Mouse (Mus musculus) 3T3-L1 (cell line): Measurements from ENCODE around the gene Pld3.

Experiments used
- DNase-seq: peaks from one replicate; pipeline ENCODE4 v3.0.0-alpha.2; 2015; ENCODE audit warnings: low read depth, low spot score

The Pld3 gene

DNA sequence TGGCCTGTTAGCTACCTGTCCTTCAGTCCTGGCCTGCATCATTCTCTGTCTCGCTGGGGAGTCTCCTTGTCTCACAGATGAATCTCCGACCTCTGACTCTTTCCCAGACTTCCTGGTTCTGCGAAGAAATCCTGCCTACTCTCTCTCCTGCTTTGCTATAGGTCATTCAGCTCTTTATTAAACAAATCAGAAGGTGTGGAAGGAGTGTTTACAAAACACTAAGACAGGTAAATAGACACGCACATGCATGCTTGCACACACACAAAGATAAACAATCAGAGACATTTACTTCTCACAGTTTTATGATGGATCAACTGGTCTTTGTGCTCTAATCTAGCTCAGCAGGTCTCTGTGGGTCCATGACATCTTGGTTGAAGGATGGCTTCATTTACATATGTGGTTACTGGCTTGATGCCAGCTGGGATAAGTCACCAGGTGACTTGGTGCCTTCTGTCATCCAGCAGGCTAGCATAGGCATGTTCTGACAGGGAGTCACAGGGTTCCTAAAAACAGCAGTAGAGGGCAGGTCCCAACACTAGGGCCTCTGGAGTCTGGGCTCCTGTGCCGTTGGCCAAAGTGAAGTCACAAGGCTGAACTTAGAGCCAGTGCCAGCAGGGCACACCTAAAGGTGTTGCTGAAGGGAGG is 16.7 kb upstream of the Pld3 start:
- peak; percentile 36 for DNase-seq

DNA sequence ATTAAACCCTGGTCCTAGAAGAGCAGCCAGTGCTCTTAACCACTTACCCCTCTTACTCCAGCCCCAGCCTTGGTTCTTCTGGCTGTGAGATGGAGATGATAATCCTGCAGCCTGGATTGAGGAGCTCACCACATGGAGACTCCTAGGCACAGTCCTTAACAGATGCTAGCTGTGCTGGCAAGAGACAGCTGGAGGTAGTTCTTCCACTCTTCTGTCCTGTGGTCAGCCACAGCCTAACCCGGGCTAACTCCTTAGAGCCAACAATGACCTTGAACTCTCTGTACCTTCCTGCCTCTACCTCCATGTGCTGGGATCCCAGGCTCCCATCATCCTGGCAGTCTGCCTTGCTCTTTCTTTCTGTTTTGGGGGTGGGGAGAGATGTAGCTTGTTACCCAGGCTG is 8.0 kb upstream of the Pld3 start:
- DNase-seq = no peak

DNA sequence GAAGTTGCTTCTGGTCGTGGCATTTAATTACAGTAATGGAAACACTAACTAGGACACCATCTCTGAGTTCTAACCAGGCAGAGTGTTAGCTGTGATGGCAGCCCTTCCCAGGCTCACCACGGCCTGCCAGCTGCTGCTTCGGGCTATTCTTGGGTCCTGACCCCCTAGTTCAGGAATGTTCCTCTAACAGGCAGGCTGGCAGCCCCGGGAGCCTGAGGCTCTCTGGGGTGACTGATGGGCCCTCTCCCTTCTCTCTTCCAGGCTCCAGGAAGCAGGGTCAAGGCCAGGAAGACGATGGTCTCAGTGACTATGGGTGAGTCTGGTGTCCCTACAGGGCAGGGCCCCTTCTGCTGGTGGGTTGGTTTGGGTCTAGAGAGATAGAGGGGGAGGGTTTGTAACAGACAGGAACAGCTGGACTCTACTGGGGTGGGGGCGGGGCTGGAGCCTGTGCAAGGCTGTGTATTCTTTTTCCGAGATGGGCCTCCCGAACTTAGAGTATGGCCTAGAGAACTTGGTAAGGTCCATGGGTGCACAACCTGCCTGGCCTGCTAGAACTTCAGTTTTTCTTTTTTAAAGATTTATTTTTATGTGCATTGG is 7.4 kb upstream of the Pld3 start:
- DNase-seq = no peak

DNA sequence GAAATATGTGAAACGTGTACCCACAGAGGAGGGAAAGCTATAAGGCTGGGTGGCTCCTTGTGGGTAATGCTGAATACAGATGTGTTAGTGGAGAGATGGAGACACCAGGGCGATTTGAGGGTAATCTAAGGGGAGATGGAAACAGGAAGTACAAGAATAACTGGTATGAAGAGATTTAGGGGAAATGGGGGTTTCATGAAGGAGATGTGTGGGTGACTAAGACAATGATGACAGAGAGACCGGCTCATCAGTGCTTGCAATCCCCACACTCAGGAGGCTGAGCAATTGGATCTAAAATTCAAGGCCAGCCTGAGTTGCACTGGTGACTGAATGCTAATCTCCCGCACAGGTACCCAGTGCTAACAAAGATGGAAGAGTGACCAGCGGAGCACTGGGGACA is 948 bp downstream of the Pld3 start:
- no peak for DNase-seq

DNA sequence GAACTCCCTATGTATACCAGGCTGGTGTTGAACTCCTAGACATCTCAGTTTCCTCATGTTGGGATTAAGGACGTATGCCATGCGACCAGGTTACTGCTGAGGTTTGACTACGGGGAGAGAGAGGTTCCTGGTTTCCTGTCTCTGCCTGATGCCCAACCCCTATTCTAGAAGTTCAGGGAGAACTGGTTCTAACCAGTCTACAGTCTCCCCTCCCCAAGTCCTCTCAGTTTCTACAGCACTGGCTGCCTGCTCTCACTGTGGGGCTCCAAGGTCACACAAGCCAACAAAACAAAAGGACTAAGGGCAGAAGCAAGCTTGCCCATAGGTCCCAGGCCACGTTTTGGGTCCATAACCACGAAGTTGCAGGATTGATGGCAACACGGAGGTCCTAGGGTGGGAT is 3.4 kb downstream of the Pld3 start:
- no peak for DNase-seq

DNA sequence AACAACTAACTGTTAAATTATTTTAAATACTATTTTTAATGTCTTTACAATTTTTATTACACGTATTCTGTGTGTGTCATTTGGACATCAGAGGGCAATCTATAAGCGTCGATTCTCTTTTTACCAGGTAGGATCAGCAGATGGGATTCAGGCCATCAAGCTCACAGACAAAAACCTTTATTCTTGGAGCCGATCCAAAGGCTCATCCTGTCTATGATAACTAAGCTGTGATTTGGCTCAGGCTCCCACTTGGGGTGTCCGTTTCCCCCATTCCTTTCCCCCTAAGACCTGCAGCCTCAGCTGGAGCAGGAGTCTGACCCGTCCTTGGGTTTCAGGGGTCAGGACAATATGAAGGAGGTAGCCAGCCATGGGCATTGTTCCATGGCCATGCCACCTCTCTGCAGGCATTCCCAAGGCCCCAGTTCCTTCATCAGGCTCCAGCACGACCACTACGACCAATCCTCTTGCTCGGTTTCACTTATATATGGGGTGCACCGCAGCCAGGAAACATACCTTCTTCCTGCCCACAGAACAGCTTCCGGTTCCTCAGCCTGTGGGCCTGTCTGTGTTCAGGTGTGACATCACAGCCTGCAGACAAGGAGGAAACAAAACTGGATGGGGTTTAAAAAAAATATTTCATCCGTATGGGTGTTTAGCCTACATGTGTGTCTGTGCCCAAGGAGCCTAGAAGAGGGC is 8.2 kb downstream of the Pld3 start:
- DNase-seq = no peak

DNA sequence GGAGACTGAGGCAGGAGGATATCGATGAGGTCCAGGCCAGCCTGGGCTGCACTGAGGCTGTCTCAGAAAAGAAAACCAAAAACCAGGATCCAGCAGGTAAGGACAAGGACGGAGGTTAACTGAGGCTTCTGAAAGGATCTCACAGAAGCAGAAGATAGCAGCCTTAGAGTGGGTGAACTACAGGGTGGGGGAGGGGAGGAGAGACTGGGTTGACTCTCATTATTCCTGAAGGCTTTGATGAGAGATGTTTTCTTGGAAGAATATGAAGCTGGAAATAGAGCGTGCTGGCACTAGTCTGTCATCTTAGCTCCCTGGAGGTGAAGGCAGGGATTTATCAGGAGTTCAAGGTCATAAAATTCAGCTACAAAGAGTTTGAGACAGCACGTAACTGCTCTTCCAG is 9.2 kb downstream of the Pld3 start:
- no peak for DNase-seq

DNA sequence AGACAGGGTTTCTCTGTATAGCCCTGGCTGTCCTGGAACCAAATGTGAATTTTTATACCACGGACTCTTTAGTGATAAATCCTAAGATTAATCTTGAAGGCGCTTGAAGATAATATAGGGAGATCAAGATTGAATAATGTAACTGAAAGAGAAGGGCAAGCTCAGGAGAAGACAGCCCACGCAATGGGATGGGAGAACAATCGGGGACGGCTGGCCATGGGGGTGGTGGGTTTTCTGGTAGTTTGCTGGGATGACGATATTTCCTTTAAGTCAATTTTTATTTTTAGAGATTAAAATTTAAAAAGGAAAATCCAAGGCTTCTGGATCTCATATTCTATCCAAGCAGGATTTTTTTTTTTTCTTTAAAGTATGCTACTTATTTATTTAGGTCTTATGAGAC is 10.0 kb downstream of the Pld3 start:
- DNase-seq = no peak

DNA sequence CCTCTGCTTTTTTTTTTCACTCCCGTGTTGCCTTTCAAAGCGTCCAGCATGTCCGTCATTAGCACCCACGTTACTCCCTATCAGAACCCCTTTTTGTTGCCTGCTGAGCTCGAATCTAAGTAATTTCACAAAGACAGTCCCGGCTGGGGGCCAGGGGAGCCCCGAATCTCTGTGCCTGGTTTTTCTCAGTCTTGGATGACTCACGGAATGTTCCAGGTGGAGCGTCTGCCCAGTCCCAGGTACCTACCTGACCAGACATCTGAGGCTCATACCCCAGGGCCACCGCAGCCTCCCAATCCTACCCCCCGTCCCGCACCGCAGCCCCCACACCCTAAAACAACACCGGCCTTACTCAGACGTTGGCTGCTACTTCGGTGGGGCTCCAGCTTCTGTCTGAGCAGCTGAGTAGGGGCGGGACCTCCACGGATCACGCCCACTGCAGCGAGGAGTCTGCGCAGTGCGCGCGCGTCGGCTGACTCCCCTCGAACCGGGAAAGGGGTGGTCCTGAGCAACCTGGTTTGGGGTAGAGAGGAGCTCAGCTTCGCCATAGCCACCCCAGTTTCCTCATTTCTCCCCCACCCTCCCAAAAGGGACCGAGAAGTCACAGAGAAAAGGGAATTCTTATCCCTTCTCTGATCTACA is 10.5 kb downstream of the Pld3 start:
- DNase-seq = peak; percentile 30

DNA sequence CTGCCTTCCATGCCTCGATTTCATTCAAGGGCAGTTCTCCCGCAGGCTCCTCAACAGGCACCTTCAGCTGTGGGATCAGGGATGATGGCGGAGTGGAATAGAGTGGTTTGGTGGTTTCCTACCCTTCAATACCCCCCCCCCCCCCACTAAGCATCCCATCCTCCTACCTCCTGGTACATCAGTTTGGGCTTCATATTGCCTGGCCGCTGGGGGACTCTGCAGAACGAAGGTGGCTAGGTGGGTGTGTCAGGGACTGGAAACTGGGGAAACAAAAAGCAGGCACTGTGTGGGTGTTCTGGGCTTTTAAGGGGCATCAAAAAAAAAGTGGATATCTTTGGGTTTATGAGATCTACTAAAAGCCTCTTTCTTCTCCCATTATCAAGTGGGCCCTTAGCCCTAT is 11.1 kb downstream of the Pld3 start:
- no peak for DNase-seq

DNA sequence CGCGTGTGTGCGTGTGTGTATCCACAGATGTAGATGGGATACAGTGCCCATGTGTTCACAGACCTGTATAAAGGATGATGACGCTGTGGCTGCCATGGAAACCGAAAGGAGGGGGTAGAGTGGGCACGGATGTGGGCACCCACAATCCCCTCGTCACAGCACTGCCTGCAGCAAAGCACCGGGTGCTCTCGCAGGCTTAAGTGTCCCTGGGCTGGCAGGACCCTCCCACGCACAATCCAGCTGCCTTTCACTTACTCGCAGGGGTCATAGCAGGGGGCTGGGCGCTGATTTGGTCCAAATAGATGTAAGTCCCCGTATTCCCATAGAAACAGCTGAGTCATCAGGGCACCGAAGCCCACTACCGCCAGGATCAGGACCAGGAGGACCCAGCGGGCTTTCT is 11.6 kb downstream of the Pld3 start:
- DNase-seq = no peak

DNA sequence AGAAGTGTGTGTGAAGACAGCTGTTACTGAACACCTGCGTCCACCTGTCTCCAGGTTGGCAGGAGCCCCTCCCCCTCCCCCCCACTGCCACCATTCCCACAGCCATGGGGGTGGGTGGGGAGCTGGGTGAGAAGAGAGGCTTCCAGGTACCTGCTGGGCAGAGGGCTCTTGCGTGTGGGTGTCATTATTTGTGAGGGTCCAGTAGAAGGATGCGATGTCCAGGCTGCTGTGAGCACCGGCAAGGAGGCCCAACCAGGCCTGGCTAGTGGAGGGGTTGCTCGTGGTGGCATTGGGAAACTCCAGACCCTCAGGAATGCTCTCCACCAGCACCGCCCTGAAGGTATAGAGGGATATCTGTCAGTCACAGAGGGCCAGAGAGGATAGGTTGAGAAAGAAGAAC is 12.1 kb downstream of the Pld3 start:
- no peak for DNase-seq

DNA sequence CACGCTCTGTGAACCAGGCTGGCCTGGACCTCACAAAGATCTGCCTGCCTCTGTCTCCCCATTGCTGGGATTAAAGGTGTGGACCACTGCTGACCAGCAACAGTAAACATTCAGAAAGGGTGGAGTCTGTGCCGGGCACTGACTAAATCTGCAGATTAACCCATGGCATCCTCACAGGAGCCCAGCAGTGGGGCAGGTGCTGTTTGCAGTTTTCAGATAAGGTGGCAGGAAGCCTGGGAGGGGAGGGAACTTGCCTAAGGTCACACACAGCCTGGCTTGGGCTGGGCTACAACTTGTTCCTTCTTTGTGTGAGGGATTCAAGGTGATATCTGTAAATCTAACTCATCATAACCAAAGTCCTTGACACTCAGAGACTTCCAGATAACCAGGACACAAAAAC is 12.5 kb downstream of the Pld3 start:
- DNase-seq = no peak

DNA sequence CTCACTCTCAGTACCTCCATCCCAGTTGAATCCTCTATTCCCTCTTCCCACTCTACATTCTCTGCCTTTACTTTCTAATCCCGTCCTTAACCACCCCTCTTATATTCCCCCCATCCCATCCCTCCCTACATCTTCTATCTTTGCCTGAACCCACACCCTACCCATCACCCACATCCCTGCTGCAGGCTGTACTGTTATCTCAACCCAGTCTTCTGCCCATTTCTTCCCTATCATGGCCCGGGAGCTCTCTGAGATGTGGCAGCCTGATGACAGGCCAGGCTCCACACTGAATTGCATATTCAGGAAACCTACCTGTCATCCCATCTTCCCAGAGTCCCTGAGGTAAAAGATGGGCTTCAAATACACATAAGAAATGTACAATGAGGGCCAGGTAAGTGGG is 14.2 kb downstream of the Pld3 start:
- DNase-seq = no peak

DNA sequence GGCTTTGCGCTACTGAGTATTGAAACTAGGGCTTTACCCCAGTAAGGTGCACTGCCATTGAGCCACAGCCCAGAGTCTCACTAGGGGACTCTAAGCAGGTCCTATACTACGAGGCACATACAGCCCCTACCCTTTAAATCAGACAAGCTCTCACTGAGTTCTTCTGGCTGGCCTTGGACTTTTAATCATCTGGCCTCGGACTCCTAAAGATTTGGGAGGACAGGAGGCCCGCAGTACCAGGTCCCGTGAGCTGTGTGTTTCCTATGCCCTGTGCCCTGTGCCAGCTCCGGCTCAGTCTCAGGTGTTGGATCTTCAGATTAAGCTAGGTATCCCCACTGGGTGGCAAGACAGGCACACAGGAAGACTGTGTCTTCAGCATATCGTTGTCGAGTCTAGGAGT is 15.0 kb downstream of the Pld3 start:
- DNase-seq = no peak

DNA sequence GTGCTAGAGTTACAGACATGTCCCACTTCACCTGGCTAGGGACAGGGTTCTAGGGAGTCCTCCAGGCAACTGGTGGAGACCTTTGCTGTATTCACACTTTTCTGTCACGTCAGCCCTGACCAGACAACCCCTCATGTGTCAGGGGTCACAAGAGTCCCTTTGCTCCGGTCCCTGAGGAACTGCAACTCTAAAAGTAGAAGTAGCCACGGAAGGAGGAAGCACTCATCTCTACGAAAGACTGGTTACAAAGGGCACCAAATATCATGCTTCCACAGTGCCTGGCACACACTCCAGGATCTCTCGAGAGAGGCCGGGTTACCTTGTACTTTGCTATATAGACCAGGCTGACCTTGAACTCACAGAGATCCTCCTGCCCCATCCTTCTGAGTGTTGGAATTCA is 16.4 kb downstream of the Pld3 start:
- DNase-seq = no peak

DNA sequence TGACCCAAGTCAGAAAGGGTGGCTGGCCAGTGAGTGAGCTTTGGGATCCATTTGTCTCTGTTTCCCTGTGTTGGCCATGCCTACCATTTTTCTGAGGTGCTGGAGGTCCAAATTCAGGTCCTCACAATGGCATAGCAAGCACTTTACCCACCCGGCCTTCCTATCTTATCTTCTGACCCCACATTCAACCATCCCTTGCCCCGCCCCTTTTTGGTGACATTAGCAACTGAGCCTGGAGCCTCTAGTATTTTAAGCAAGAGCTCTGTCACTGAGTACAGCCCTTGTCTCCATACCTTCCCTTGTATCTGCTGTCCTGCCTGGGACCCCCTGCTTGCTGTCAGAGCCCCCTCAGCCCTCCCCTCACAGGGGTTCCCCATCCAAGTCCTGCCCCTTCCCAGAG is 17.6 kb downstream of the Pld3 start:
- no peak for DNase-seq

DNA sequence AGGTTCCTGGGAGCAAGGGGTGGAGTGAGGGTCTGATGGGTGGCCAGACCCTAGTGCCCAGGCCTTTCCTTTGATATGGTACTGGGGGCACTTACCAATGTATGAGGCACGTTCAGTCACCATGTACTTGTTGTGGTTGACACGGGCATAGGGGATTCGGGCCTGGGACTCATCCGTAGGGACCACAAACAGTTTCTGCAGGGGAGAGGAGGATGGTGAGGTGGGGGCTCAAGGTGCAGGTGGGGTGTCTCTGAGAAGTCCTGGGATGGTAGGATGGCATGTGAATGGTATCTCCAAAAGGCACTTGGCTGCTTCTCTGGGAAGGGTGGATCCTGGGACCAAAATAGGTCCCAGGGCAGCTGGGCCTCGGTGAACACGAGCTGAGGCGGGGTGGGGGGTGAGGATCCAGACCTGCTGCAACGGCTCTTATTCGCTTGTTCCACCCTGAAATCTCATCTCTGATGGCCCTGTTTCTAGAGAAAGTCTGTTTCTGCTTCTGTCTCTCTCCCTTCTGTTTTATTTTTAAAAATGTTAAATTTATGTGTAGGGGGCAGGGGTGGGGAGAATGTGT is 20.5 kb downstream of the Pld3 start:
- DNase-seq = no peak

DNA sequence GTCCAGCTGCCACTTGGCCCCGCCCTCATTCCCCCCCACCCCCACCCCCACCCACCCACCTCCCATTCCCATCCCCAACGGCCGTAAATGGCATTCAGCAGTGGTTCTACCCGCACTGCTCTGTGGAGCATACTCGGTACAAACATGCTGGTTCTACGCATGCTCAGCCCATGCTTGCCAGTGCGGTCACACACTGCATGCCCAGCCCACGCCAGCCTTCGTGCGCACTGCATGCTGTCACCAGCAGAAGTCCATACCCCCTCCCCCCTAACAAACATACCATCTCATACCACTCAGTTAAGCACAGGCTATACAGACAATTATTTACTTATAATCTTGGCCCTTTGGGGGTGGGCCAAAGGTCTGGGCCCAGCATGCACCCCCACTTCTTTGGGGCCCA is 21.3 kb downstream of the Pld3 start:
- no peak for DNase-seq

DNA sequence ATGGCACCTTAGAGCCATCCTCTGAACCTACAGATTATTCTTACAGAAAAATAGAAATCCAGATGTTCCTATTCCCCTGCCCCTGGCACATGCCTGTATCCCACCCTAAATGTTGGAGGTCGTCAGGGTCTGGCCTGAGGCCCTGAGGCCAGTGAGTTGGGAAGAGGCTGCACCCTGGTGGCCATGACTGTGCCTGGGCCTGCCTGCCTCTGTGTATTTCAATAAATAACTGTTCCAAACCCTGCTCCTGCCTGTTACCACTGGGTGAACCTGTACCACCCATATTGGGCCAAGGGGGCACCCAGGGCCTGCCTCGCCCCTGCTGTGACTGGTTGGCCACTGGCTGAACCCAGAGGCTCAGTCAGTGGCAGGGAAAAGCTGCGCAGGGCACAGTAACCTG is 22.1 kb downstream of the Pld3 start:
- no peak for DNase-seq

DNA sequence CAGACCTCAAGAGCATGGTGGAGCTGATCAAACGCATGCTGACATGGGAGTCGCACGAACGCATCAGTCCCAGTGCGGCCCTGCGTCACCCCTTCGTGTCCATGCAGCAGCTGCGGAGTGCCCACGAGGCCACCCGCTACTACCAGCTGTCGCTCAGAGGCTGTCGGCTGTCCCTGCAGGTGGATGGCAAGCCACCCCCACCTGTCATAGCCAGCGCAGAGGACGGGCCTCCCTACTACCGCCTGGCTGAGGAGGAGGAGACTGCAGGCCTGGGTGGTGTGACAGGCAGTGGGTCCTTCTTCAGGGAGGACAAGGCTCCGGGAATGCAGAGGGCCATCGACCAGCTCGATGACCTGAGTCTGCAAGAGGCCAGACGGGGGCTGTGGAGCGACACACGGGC is 23.9 kb downstream of the Pld3 start:
- no peak for DNase-seq

DNA sequence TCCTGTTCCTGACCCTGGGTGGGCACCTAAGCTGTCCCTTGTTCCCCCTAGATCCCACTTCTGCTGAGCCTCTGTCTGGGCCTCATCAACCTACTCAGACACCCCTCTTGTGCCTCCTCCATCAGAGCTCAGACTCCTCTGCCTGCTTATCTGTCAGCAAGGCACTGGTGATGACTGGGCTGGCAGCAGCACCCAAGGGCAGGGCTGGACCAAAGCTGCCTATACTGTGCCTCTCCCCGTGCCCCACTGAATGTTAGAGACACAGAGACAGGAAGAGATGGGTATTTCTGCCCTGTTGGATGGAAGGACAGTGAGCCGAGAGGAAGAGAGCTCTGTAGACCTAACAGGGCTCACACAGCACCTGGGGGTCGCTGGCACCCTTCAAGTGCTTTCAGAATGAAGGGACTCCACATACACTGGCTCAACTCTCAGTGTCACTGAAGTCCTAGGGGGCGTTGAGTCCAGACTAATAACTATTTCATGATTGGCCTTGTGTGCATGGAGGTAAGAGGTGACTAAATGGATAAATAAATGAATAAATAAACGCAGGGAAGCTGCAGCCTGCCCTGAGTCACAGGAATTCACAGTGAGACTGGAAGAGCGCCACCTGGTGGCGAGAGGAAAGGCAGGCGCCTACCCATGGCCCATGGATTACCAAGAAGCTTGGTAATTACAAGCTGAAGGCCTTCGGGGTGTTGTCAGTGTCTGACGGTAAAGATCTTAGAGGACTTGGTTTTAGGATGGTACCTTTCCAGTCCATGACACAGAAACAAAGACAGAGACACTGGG is 26.8 kb downstream of the Pld3 start:
- DNase-seq = peak; percentile 83
